Mouse (Mus musculus) mouse embryonic stem cell (cell line): ENCODE measurements around the gene Ythdf2.

Source experiments
- in situ Hi-C, 2 experiments: fragments of 300-500 bp; cut with MboI; formaldehyde crosslinking; loops; 1 replicate in 1 of 2; 3 replicates in 1 of 2; pipeline ENCODE4 v1.14.3; 2019 to 2020; ENCODE audit warnings: low sequenced_read_pairs in 2 of 2, low pct_unique_long_range_greater_than_20kb in 1 of 2, mixed read lengths in 1 of 2; ENCODE audit not compliant: unreplicated experiment in 1 of 2

The Ythdf2 gene

DNA sequence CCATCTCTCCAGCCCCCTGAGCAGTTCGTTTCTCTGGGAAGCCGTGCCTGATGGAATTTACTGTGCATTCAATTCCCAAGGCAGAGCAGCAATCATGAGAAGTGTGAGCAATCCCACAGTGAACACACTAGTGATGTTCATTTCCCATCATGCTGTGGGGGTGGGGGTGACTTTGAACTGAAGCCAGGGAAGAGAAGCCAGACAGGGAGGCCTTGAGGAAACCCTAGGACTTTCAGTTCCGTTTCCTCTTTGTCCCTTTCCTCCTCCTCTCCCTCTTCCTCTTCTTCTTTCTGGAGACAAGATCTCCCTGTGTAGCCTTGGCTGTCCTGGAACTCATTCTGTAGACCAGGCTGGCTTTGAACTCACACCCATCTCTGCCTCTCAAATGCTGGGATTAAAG, 44.7 kb downstream of the Ythdf2 start:
- in situ Hi-C loops: no loop called here

DNA sequence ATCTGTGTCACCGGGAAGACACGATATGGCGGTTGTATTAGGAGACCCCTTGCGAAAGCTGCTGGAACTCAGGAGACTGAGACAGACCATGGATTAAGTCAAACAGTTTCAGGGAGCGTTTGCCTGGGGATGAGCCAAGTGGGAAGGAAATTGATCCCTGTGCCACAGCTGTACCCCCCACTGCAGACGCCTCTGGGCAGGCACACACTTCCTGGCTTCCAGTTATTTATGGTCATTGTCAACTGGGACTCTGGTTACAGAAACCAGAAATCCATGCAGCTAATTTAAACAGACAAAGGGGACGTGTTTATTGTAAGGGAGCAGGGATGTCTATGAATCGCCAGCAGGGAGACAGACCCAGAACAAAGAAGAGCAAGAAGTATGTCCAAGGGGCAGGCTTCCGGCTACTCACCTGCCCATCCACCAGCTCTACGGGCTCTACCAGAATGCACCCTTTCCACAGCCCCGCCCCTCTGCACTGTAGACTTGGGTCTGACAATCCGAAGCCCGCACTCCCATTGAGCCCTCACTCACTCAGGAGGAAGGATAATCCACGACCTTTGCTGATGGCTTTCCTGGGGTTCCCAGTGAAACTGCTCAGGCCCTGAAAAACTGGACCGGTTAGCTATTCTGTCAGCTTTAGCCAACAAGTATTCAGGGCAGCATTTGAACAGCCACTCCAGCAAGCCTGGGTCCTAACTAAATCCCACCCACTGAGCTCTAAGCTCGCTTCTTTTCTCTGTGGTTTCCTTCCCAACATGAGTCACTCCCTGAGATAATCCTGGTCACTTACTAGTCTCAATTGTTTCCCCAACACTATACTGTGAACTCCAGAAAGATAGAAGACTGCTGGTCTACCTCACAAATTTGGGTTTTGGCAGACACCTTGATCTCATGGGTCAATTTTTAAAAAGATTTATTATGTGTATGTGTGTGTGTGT, 45.5 kb downstream of the Ythdf2 start:
- in situ Hi-C loops: no loop called here

DNA sequence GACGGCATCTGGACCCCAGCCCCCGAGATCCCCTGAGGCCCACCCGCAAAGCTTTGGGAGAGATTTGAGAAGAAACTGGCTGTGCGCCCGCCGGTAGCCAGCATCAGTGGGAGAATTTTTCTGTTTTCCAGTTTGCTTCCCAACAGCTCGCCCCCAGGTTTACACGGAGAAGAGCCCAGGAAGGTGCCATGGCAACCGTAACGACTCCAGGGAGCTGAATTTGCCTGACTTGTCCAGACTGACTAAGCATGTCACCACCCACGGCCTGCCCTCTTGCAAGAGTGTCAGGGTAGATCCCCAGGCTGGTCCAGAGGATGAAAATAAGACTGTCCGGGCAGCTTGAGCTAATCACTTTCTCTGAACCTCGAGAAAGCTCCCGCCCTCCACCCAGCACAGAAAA, 46.4 kb downstream of the Ythdf2 start:
- in situ Hi-C loops: no loop called here

DNA sequence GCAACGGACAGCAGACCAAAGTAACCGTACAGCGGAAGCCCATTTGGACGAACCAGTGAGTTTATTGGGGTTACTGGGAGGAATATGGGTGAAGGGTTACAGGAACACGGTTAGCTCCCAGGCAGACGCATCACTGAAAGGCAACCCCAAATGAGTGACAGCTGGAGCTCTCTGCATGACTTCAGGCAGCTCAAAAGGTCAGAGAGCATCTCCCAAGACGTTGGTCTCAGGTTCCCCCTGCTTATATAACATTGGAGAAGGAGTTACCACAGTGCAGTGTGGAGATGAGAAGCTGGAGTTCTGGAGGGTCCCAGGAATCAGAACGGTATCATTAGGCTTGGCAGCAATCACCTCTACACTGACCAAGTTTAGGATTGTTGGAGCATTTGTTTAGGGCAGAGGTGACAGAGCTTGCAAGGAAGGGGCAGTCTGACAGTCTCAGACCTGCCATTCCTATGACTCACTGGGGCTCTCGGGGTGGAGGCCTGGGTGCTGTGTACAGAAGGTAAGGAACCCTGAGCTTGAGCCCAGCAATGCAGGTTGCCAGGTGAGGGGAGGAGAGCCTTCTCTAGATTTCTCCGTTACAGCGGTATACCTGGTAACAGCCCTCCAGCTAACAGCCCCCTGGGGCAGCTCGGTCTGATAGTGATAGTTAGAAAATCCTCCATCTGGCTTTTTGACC, 55.0 kb downstream of the Ythdf2 start:
- in situ Hi-C loops: no loop called here

DNA sequence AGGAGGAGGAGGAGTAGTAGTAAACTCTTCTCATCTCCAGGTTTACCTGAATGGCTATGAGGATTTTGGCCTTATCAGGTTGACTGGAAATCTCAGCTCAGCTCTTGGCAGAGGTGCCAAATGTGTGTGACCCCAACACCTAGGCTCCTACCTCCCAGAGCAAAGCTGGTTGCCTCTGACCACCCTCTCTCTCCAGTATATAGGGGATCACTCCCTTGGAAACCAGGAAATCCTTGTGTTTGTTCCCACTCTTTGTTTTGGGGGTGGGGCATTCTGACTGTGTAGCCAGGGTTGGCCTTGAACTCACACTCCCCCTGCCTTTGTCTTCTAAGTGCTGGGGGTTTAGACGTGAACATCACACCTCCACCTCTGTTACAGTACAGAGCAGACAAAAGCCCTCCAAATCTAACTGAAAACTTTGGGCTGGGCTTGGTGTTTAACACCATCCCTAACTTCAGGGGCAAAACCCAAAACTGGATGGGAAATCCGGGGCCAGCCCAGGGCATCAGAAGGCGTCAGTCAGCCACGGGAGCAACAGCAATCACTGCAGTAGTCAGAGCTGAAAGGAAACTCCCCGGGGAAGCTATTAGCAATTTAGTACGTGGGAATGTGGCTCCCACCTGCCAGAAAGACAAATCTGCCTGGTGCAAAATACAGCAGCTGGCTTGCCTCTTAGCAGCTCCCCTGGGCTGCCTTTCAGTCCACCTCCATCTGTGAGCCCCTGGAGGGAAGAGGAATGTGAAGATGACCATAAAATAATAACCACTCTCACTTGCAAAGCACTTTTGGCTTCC, 57.0 kb downstream of the Ythdf2 start:
- in situ Hi-C loops: no loop called here

DNA sequence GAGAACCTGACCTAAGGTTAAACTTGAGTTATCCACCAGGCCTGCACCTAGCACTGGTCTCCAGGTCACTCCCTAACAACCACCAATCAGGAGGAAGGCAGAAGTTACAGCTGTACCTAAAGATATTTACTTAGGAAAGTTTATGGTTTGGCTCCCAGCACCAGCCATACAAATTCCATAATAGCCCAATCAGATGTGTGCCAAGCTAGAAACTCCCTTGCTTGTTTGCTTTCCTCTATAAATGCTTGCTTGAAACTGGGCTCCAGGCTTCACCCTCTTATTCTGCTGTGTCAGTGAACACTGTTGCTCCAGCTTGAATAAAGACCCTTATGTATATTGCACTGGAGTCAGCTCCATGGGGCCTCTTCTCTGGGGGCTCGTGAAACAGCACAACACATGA, 60.4 kb downstream of the Ythdf2 start:
- in situ Hi-C loops: no loop called here

DNA sequence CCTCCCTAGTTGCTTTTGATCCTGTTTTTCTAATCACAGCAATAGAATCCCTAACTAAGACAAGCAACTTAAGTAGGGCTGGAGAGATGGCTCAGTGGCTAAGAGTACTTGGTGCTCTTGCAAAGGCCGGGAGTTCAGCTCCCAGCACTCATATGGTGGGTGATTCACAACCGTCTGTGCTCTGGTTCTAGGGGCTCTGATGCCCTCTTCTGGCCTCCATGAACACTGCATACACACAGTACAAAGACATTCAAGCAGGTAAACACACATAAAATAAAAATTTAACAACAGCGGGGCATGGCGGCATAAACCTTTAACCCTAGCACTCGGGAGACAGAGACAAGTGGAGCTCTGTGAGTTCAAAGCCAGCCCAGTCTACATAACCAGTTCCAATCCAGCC, 65.9 kb downstream of the Ythdf2 start:
- in situ Hi-C loops: no loop called here

DNA sequence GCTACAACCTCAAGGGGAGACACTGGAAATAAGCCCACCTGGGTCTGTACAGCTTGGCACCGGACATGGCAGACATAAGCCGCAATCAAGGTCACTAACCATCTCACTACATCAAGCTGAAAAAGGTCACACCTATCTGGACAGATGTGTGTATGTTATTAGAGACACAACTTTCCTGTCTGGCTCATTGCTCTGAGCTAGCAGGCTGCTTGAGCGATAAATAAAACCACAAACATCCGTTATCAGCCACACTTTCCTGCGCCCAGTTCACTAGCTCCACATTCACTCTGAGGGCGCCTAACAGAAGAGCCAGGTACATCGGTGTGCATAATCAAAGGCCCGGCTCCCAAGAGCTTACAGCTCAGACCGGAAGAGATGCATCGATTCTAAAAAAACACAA, 67.0 kb downstream of the Ythdf2 start:
- in situ Hi-C loops: no loop called here

DNA sequence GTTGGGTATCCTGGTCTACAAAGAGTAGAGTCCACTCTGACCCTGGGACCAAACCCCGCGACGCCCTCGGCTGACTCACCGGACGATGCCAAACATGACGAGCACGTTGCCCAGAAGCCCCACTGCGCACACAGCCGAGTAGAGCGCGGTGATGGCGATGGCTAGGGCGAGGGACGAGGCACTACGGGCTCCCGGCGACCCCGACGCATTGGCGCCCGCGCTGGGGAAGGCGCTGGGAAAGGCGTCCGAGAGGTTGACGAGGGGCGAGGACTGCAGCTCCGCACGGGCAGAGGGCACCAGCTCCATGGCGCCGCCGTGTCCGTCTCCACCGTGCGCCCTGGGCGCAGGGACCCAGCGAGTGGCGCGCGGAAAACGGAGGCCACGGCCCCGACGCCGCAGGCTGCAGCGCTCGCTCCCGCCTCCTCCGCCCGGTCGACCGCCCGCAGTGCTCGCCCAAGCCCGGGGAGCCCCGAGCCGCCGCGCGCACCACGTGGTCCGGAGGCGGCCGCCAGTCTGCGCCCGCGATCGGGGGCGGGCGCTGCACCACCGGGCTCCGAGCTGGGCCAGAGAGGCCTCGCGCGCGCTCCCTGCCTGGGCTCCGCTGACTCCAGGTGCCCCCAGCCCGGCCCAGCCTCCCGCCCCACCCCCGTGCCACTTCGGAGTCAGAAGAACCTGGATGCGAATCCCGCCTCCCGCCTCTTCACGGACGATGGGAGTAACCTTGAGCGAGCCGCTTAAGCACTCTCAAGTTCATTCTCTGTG, 67.8 kb downstream of the Ythdf2 start, which contains the start of gene Oprd1:
TSS of gene Oprd1 (minus strand) at position 407 of the 762 bp plus-strand sequence.
- in situ Hi-C loops: no loop called here

DNA sequence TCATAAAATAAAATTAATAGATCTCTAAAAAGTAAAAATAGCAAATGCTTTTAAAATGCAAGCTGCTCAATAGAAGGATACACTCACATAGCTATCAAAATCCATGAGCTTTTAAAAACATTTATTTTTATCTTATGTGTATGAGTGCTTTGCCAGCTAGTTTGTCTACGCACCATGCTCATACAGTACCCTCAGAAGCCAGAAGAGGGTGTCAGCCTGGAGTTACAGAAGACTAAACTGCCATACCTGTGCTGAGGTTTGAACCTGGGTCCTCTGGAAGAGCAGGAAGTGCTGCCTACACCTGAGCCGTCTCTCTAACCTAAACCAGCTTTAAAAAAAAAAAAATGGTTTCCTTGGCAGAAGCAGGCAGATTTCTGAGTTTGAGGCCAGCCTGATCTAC, 73.5 kb downstream of the Ythdf2 start:
- in situ Hi-C loops: no loop called here

DNA sequence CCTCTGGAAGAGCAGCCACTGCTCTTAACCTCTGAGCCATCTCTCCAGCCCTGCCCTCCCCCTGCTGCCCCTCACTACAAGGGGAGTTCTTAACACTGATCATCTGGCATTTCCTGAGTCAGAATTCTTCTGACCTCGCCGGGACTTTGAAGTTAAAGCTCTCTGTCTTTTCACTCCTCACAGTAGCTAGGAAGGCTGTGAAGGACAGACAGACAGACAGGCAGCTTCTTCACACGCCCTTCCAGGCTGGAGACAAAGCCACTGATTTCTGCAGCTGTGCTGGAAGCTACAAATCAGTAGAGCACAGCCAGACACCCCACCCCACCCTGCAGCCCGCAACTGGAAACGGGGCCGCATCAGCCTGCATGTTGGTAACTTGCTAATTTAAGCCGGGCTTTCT, 75.1 kb downstream of the Ythdf2 start:
- in situ Hi-C loops: no loop called here
